Mouse (Mus musculus): Measurements from ENCODE around the gene Eftud2. TPM values are rescaled to one million over a fixed set of nuclear protein-coding genes. Genes with fewer than 3 reads are reported as not detected.

Eftud2 gene
- 154 and 167 TPM in 2 replicates for polyA plus RNA-seq (2015; fragmentation: Nextera tagmentation; extraction: Ambion mirVana)

DNA sequence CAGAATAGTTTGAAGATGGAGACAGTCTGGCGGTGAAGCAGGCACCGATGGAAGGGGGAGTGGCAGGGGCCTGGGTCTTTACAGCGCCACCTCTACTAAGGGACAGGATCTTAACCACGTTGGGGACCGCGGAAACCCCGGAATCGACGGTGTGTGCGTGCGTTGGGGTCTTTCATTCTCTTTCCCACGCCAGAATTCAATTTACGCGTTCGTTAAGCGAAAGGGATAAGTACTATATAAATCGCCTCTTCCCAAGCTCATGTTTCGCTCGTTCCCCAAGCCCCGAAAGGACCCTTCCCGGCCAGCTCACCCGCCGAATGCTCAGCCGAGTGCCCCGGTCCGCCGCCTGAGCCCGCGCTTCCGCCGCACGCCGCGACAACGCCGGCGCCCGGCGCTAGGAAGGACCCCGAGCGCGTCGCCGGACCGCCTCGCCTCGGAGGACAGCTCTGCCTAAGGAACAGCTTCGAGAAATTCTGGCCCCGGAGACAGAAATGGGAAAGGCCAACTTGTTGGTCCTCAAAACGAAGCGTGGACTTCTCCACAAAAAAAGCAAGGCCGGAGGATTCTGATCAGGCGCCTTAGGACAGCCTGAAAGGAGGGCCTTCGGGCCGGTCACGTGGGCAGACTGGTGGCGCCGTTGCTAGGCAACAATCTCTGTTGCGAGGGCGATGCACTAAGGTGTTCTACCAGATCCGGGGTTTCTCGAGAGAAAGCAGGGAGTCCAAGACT is at the start of gene Eftud2, which contains the start of gene Ccdc103:
TSS of gene Eftud2 (minus strand) at position 401 of the 729 bp plus-strand sequence.
TSS of gene Ccdc103 (plus strand) at position 620 of the 729 bp plus-strand sequence.
- under 1% methylated on average over 62 of the region's 62 CpGs for WGBS
- peak within 1 kb of the TSS; percentile 86 for H3K27ac ChIP-seq (replicated peaks)
- H3K9ac ChIP-seq: peak within 1 kb of the TSS; percentile 90
- H3K4me3 ChIP-seq (replicated peaks): peak within 1 kb of the TSS; percentile 84
- ATAC-seq (ENCODE audit: insufficient number of reproducible peaks, low FRiP score, low TSS enrichment, low read depth): peak; percentile 83
- peak within 1 kb of the TSS; percentile 66 for H3K4me2 ChIP-seq (replicated peaks)
- no peaks in the 10 kb centered on the region for H3K9me3 ChIP-seq (replicated peaks)
- 0 out of 2 replicates have a peak, but pooled peaks cover 4% of the 10 kb centered on the region for H3K27me3 ChIP-seq
- H3K36me3 ChIP-seq: peaks cover 12% of the 10 kb centered on the region
- H3K4me1 ChIP-seq: peaks cover 13% of the 10 kb centered on the region

DNA sequence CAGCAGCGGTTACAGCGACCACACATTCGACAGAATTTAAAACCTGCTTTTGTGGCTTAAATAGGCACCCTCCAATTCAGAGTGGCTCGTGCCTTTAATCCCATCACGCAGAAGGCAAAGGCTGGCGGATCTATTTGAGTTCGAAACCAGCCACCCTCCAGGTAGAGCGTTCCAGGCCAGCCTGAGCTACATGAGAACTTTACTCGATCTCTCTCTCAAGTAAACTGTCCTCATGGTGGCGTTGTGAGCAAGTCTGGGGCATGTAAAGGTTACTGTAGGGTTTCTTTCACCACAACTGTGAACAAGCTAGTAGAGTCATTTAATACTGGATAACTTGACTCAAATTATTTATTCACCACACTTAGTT is 44.5 kb upstream of the Eftud2 start:
- no peak for ATAC-seq (ENCODE audit: insufficient number of reproducible peaks, low FRiP score, low TSS enrichment, low read depth)
- peak overlapping the region; percentile 45 for H3K9ac ChIP-seq
- no peaks in the 10 kb centered on the region for H3K27me3 ChIP-seq
- peaks cover 25% of the 10 kb centered on the region for H3K4me1 ChIP-seq
- H3K4me3 ChIP-seq (replicated peaks): peak overlapping the region; percentile 79
- WGBS: 1% methylated on average over 10 of the region's 10 CpGs
- H3K9me3 ChIP-seq (replicated peaks): no peaks in the 10 kb centered on the region
- H3K27ac ChIP-seq (replicated peaks): peak overlapping the region; percentile 90
- no peaks in the 10 kb centered on the region for H3K36me3 ChIP-seq
- peak overlapping the region; percentile 73 for H3K4me2 ChIP-seq (replicated peaks)

DNA sequence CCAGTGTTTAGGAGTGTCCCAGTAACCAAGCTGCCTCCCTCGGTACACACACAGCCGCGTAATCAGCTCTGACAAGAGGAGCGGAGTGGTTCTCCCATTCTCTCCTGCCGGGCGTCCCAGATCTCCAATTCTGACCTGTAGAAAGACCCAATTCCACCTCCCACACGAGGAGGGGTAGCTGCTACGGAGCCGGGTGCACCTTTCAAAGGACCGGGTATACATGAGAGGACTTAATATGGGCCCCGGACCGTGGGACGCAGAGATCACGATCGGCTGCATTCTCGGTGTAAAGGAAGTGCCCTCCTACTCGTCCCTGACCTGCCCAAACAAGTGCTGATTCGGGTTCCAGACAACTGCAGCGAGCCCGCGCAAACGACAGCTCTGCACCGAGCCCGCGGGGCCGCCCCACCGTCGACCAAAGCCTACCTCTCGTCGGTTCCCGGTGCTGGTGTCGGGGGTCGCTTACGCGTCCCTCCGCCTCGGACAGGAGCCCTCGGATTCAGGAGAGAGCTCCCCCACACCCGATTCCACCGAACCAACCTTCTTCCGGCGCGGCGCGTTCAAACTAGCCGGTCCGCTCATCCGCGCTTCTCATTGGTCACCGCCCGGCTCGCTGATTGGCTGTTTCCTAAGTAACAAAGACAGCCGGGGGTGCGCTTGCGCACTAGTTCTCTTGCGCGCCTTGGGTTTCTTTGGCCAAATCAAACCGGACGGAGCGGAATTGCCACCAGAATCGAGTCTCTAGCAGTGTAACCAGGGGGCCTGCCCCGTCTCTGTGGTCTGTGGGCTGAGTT is 44.0 kb upstream of the Eftud2 start, which contains the start of gene Kif18b:
TSS of gene Kif18b (minus strand) at position 568 of the 794 bp plus-strand sequence.
- peak; percentile 92 for ATAC-seq (ENCODE audit: insufficient number of reproducible peaks, low FRiP score, low TSS enrichment, low read depth)
- H3K27ac ChIP-seq (replicated peaks): peak within 1 kb of the TSS; percentile 90
- H3K4me2 ChIP-seq (replicated peaks): peak within 1 kb of the TSS; percentile 73
- no peaks in the 10 kb centered on the region for H3K27me3 ChIP-seq
- no peaks in the 10 kb centered on the region for H3K9me3 ChIP-seq (replicated peaks)
- peaks cover 25% of the 10 kb centered on the region for H3K4me1 ChIP-seq
- peak within 1 kb of the TSS; percentile 45 for H3K9ac ChIP-seq
- H3K36me3 ChIP-seq: no peaks in the 10 kb centered on the region
- peak within 1 kb of the TSS; percentile 79 for H3K4me3 ChIP-seq (replicated peaks)
- under 1% methylated on average over 62 of the region's 62 CpGs for WGBS

DNA sequence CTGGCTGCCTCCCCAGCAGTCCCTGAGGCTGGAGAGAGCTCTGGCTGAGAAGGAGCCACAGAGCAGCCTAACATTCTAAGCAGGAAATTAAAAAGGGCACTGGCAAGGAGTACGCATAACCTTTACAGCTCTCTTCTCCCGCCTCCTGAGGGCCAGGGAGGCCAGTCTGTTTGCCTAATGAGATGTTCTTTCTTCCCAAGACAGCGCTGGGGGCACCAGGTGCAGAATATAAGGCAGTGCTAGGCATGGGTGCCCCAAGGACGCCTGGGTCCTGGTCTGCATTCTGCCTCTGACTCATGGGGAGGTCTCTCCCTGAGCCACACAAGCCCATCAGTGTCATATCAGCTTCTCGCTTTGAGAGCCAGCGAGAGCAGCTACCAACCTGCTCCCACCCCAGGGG is 40.7 kb upstream of the Eftud2 start:
- ATAC-seq (ENCODE audit: insufficient number of reproducible peaks, low FRiP score, low TSS enrichment, low read depth): no peak
- Histone ChIP-seq H3K27ac (replicated peaks) (no peak overlapping the region), H3K27me3 (no peaks in the 10 kb centered on the region), H3K9me3 (replicated peaks) (no peaks in the 10 kb centered on the region), H3K4me1 (peaks cover 28% of the 10 kb centered on the region), H3K36me3 (no peaks in the 10 kb centered on the region), H3K9ac (no peak overlapping the region), H3K4me3 (replicated peaks) (no peak overlapping the region), H3K4me2 (replicated peaks) (no peak overlapping the region)
- 75% methylated on average over 6 of the region's 6 CpGs for WGBS

DNA sequence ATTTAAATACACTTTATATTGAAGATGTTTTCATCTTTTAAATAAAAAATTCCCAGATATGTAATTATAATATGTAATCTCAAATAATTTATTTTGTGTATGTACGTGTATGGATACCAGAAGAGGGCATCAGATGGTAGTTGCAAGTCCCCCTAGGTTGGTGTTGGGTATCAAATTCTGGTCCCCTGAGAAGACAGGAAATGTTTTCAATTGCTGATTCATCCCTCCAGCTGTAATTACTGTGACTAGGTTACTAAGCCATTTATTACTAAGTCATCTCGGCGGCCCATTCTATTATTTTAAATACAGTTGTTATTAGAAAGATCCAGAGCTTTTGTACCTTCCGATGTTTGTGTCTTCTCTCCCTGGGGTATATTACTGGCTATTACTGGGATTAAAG is 37.3 kb upstream of the Eftud2 start:
- no peak overlapping the region for H3K9ac ChIP-seq
- 65% methylated on average over 4 of the region's 4 CpGs for WGBS
- peaks cover 21% of the 10 kb centered on the region for H3K36me3 ChIP-seq
- no peaks in the 10 kb centered on the region for H3K27me3 ChIP-seq
- ATAC-seq (ENCODE audit: insufficient number of reproducible peaks, low FRiP score, low TSS enrichment, low read depth): no peak
- no peaks in the 10 kb centered on the region for H3K9me3 ChIP-seq (replicated peaks)
- no peak overlapping the region for H3K27ac ChIP-seq (replicated peaks)
- no peak overlapping the region for H3K4me3 ChIP-seq (replicated peaks)
- H3K4me2 ChIP-seq (replicated peaks): no peak overlapping the region
- H3K4me1 ChIP-seq: peaks cover 19% of the 10 kb centered on the region

DNA sequence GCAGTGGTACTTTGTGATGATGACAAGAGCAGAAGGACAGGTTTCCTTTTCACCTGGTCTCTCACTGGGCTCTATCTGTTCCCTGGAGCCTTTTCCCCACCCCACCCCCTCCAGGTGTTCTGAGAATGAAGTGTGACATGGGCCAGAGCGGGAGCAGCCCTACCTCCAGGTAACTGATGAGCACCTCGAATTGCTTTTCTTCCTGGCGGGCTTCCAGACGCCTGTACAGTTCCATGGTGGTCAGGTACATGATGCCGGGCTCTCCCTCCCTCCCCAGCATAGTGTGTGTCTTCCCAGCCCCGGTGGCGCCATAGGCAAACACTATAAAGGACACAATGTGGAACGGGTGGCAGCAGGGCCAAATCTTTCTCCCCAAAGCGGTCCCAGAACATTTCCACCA is 34.6 kb upstream of the Eftud2 start:
- peaks cover 42% of the 10 kb centered on the region for H3K36me3 ChIP-seq
- no peak overlapping the region for H3K4me3 ChIP-seq (replicated peaks)
- H3K4me1 ChIP-seq: 0 out of 2 replicates have a peak, but pooled peaks cover 3% of the 10 kb centered on the region
- WGBS: 89% methylated on average over 9 of the region's 9 CpGs
- H3K9ac ChIP-seq: no peak overlapping the region
- H3K27ac ChIP-seq (replicated peaks): no peak overlapping the region
- no peaks in the 10 kb centered on the region for H3K9me3 ChIP-seq (replicated peaks)
- no peak overlapping the region for H3K4me2 ChIP-seq (replicated peaks)
- no peak for ATAC-seq (ENCODE audit: insufficient number of reproducible peaks, low FRiP score, low TSS enrichment, low read depth)
- no peaks in the 10 kb centered on the region for H3K27me3 ChIP-seq

DNA sequence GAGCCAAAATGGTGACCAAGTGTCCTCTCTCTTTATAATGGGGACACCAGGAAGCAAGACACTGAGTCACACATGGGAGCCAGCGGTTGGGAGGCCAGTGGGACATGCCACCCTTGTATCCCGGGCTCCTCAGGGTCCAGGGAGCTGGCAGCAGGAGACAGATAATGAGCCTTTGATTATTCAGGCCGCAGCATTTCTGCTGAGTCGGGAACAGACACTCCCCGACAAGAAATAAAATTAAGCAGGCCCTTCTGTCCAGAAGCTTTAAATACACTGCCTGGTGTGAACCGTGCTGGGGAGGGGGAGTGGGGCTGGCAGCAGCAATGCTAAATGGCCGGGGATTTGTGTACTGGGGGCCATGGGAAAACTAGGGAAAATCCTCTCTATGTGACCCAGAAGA is 30.6 kb upstream of the Eftud2 start:
- H3K4me1 ChIP-seq: no peaks in the 10 kb centered on the region
- H3K4me3 ChIP-seq (replicated peaks): no peak overlapping the region
- 77% methylated on average over 7 of the region's 7 CpGs for WGBS
- H3K27me3 ChIP-seq: no peaks in the 10 kb centered on the region
- no peak overlapping the region for H3K9ac ChIP-seq
- no peaks in the 10 kb centered on the region for H3K9me3 ChIP-seq (replicated peaks)
- peaks cover 81% of the 10 kb centered on the region for H3K36me3 ChIP-seq
- H3K4me2 ChIP-seq (replicated peaks): no peak overlapping the region
- ATAC-seq (ENCODE audit: insufficient number of reproducible peaks, low FRiP score, low TSS enrichment, low read depth): no peak
- no peak overlapping the region for H3K27ac ChIP-seq (replicated peaks)

DNA sequence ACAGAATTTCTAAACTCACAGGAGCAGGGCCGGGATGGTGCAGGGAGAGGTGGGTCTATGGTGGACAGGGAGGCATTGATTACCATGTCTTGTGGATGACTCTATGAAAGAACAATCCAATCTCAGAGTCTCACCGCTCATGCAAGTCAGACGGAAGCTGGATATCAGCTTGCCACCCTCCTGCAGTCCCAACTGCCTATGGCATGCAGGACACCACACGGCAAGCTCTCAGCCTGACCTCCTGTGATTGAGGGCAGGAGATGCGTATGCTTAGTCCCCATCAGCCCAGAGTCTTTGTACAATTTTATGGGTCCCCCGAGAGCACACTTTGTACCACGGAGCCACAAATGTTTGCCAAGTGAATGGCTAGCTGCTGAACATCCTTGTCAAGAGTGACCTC is 22.9 kb upstream of the Eftud2 start:
- 74% methylated on average over 7 of the region's 7 CpGs for WGBS
- no peak for ATAC-seq (ENCODE audit: insufficient number of reproducible peaks, low FRiP score, low TSS enrichment, low read depth)

DNA sequence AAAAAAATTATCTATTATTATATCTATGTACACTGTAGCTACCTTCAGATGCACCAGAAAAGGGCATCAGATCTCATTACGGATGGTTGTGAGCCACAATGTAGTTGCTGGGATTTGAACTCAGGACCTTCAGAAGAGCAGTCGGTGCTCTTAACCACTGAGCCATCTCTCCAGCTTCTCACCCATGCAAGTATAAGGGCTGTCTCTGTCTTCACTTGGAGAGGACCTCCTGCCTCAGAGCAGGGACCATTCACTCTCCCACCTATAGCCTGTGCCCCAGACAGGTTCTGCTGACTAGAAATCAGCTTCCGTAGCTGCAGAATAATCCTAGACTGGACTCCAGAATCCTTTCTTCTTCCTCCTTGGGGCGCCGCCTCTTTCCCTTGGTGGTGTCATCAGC is 21.3 kb upstream of the Eftud2 start:
- no peak for ATAC-seq (ENCODE audit: insufficient number of reproducible peaks, low FRiP score, low TSS enrichment, low read depth)
- Histone ChIP-seq H3K27ac (replicated peaks) (no peak overlapping the region), H3K4me2 (replicated peaks) (no peak overlapping the region), H3K36me3 (peaks cover 16% of the 10 kb centered on the region), H3K9me3 (replicated peaks) (no peaks in the 10 kb centered on the region), H3K4me1 (peaks cover 4% of the 10 kb centered on the region; the same call in 1 of the 2 replicates), H3K9ac (no peak overlapping the region), H3K4me3 (replicated peaks) (no peak overlapping the region), H3K27me3 (0 out of 2 replicates have a peak, but pooled peaks cover 3% of the 10 kb centered on the region)
- 86% methylated on average over 5 of the region's 5 CpGs for WGBS

More for the DNA sequence above, 22.9 kb upstream of the Eftud2 start:
- no peak overlapping the region for H3K9ac ChIP-seq
- H3K4me1 ChIP-seq: peaks cover 4% of the 10 kb centered on the region; the same call in 1 of the 2 replicates
- 0 out of 2 replicates have a peak, but pooled peaks cover 3% of the 10 kb centered on the region for H3K27me3 ChIP-seq
- H3K27ac ChIP-seq (replicated peaks): no peak overlapping the region
- no peaks in the 10 kb centered on the region for H3K9me3 ChIP-seq (replicated peaks)
- H3K4me3 ChIP-seq (replicated peaks): no peak overlapping the region
- no peak overlapping the region for H3K4me2 ChIP-seq (replicated peaks)
- H3K36me3 ChIP-seq: peaks cover 32% of the 10 kb centered on the region

DNA sequence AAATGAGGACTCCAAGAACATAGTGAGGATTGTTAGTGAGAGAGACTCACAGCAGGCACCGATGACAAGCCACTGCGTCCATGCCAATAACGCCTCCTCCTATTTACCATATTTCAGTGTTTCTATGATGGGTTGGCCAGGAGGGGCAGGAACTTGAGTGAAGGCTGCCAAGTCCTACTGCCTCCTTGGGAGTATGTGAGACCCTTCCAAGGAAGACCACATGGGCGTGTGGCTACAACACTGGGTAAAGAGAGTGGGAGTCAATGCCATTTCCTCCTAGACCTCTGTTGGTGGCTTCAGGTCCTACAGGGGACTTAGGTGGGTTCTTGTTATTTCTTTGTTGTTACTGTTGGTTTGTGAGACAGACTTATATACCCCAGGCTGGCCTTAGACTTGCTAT is 20.4 kb upstream of the Eftud2 start:
- WGBS: 55% methylated on average over 4 of the region's 4 CpGs
- Histone ChIP-seq H3K9ac (no peak overlapping the region), H3K4me1 (peaks cover 4% of the 10 kb centered on the region; the same call in 1 of the 2 replicates), H3K4me2 (replicated peaks) (no peak overlapping the region), H3K4me3 (replicated peaks) (no peak overlapping the region), H3K9me3 (replicated peaks) (no peaks in the 10 kb centered on the region), H3K27ac (replicated peaks) (no peak overlapping the region), H3K36me3 (peaks cover 7% of the 10 kb centered on the region; the same call in 1 of the 2 replicates), H3K27me3 (0 out of 2 replicates have a peak, but pooled peaks cover 4% of the 10 kb centered on the region)
- ATAC-seq (ENCODE audit: insufficient number of reproducible peaks, low FRiP score, low TSS enrichment, low read depth): no peak

DNA sequence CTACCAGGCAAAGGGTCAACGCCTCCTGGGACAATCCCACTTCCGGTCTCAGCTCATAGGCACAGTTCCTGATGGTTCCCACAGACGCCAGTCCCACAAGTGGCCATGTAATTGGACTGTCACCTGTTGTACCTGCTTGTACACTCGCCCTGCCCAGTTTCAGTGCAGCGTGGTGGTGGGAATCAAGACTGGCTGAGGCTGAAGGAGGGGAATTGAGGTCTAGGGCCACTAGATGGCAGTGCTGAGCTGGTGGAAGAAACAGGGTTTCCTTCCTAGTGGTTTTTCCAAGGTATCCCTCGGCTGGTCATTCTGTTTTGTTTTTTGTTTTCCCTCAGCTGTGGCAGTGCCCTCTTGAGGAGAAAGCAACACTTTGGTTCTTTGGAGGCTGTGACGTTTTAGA is 20.0 kb upstream of the Eftud2 start, which contains the start of gene Gfap:
TSS of gene Gfap (minus strand) at position 150 of the 400 bp plus-strand sequence.
- peaks cover 8% of the 10 kb centered on the region; the same call in 1 of the 2 replicates for H3K27me3 ChIP-seq
- peaks cover 4% of the 10 kb centered on the region; the same call in 1 of the 2 replicates for H3K4me1 ChIP-seq
- no peak within 1 kb of the TSS for H3K4me3 ChIP-seq (replicated peaks)
- no peak within 1 kb of the TSS for H3K4me2 ChIP-seq (replicated peaks)
- no peak within 1 kb of the TSS for H3K27ac ChIP-seq (replicated peaks)
- H3K36me3 ChIP-seq: peaks cover 3% of the 10 kb centered on the region; the same call in 1 of the 2 replicates
- 10% methylated on average over 7 of the region's 7 CpGs for WGBS
- no peak within 1 kb of the TSS for H3K9ac ChIP-seq
- ATAC-seq (ENCODE audit: insufficient number of reproducible peaks, low FRiP score, low TSS enrichment, low read depth): no peak
- H3K9me3 ChIP-seq (replicated peaks): no peaks in the 10 kb centered on the region
